Mouse (Mus musculus) forebrain, embryonic 13.5 days (tissue): ENCODE data around the gene Dhx32. TPM values are rescaled to one million over a fixed set of nuclear protein-coding genes. Genes with fewer than 3 reads are reported as not detected.

Experiments
- ATAC-seq: fragments of 200-750 bp; cut with Nextera tagmentation; 2 replicates; pipeline ENCODE4 v1.8.0; 2017
- H3K27ac ChIP-seq: fragments of 300-500 bp; sonication (generic); 2 replicates; pipeline ENCODE4 v1.5.1; 2015; ENCODE audit warnings: inconsistent platforms, mild to moderate bottlenecking, moderate library complexity
- H3K27me3 ChIP-seq: fragments of 300-500 bp; sonication (generic); 2 replicates; pipeline ENCODE4 v1.6.1; 2015; ENCODE audit warnings: mild to moderate bottlenecking, inconsistent platforms
- H3K36me3 ChIP-seq: fragments of 300-500 bp; sonication (generic); 2 replicates; pipeline ENCODE4 v1.6.1; 2015; ENCODE audit warnings: mild to moderate bottlenecking, inconsistent platforms; ENCODE audit not compliant: poor library complexity, severe bottlenecking
- H3K4me1 ChIP-seq: fragments of 300-500 bp; sonication (generic); 2 replicates; pipeline ENCODE4 v1.6.1; 2015; ENCODE audit warnings: inconsistent platforms
- H3K4me2 ChIP-seq: fragments of 300-500 bp; sonication (generic); 2 replicates; pipeline ENCODE4 v1.6.1; 2015; ENCODE audit warnings: inconsistent platforms, mild to moderate bottlenecking, moderate library complexity
- H3K4me3 ChIP-seq: fragments of 300-500 bp; sonication (generic); 2 replicates; pipeline ENCODE4 v1.5.1; 2015; ENCODE audit warnings: mild to moderate bottlenecking, inconsistent platforms
- H3K9ac ChIP-seq: fragments of 300-500 bp; sonication (generic); 2 replicates; pipeline ENCODE4 v1.6.1; 2015; ENCODE audit warnings: mild to moderate bottlenecking, inconsistent platforms
- H3K9me3 ChIP-seq: fragments of 300-500 bp; sonication (generic); replicated peaks from 2 replicates; pipeline ENCODE4 v1.6.1; 2016; ENCODE audit warnings: inconsistent platforms
- whole genome bisulfite sequencing: fragments of 180-500 bp; shearing (Covaris S2); methylation state at CpG from one replicate; pipeline ENCODE4 v1.1.7; 2015; 5-methylcytosine and 5-hydroxymethylcytosine counted together
- polyA plus RNA-seq: library from polyadenylated mRNA; unstranded; fragments of >200 nt; fragmentation: Nextera tagmentation; extraction: Ambion mirVana; gene quantifications from 2 replicates; pipeline ENCODE4 v1.2.1, GENCODE M21; 2015

The Dhx32 gene
- polyA plus RNA-seq, 1 experiment from 2014 or later: 45.7 TPM

DNA sequence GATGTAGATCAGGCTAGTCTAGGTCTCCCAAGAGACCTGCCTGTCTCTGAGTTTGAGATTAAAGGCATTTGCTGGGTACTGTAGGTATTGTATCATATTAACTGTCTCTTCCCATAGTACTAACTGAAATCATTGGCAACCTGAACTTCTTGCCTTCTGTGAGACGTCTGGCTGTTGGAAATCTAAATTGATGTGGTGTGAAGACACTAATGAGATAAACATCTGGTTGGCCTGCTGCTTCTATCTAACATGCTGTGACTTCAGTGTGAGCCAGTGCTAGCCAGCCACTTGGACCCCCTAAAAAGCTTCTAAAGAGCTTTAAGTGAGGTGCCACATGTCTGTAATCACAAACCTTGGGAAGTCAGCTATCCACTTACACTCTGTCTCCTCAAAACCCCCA lies 10.2 kb upstream of the Dhx32 start:
- Histone ChIP-seq H3K27me3 (no peaks in the 10 kb centered on the region), H3K9ac (no peak overlapping the region), H3K9me3 (no peaks in the 10 kb centered on the region), H3K4me1 (peaks cover 6% of the 10 kb centered on the region), H3K4me2 (no peak overlapping the region), H3K36me3 (no peaks in the 10 kb centered on the region), H3K27ac (no peak overlapping the region), H3K4me3 (no peak overlapping the region)
- 49% methylated on average over 1 of the region's 1 CpGs for WGBS
- ATAC-seq: no peak

DNA sequence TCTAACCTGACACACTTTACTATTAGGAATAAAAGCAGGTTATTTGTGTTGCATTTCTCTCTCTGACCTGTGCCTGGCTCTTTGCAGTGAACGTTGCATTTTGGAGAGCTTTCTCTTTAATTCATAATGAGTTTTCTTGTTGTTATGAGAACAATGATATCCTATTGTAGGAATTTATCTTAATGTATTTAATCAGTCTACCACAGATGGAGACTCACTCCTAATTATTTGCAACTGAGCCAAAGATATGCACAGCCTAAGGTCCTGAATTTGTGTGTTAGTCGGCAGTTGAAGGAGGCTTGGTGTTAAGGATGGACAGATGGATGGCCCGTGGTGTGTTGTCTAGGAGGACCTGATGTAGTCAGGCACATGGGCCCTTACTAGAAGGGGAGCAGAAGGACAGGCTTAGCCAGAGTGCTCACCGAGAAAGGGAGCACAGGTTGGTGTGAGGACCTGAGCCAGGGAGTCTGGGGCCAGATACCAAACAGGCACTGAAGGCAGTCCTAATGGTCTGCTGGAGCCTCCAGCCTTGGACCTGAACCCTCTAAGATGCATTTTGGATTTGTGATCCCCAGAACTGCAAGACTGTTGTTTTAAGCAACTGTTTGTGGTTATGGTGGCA lies 8.2 kb upstream of the Dhx32 start:
- H3K36me3 ChIP-seq: no peaks in the 10 kb centered on the region
- no peak overlapping the region for H3K27ac ChIP-seq
- no peaks in the 10 kb centered on the region for H3K27me3 ChIP-seq
- ATAC-seq: no peak
- H3K9ac ChIP-seq: no peak overlapping the region
- WGBS: 90% methylated on average over 4 of the region's 4 CpGs
- no peak overlapping the region for H3K4me2 ChIP-seq
- no peak overlapping the region for H3K4me3 ChIP-seq
- peaks cover 6% of the 10 kb centered on the region for H3K4me1 ChIP-seq
- no peaks in the 10 kb centered on the region for H3K9me3 ChIP-seq

DNA sequence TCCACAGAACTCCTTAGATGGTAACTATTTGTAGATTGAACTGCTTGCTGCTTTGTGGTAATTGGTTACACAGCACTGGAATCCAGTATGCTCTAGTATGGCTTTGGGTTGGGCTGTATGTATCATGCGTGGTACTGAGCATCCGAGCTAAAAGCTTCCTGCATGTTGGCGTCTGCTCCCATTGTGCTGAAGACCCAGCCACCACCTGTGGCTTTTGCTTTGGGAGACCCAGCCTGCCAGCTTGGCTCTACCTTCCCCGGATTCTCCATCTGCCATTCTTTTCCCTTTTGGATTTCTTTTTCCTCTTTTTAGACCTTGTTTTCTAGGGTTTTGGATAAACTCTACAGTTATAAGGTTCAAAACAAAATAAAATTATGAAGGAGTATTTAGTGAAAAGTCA lies 7.6 kb upstream of the Dhx32 start:
- no peaks in the 10 kb centered on the region for H3K9me3 ChIP-seq
- no peaks in the 10 kb centered on the region for H3K36me3 ChIP-seq
- no peak overlapping the region for H3K9ac ChIP-seq
- peaks cover 6% of the 10 kb centered on the region for H3K4me1 ChIP-seq
- 83% methylated on average over 4 of the region's 4 CpGs for WGBS
- ATAC-seq: no peak
- H3K27ac ChIP-seq: no peak overlapping the region
- no peaks in the 10 kb centered on the region for H3K27me3 ChIP-seq
- no peak overlapping the region for H3K4me3 ChIP-seq
- no peak overlapping the region for H3K4me2 ChIP-seq

DNA sequence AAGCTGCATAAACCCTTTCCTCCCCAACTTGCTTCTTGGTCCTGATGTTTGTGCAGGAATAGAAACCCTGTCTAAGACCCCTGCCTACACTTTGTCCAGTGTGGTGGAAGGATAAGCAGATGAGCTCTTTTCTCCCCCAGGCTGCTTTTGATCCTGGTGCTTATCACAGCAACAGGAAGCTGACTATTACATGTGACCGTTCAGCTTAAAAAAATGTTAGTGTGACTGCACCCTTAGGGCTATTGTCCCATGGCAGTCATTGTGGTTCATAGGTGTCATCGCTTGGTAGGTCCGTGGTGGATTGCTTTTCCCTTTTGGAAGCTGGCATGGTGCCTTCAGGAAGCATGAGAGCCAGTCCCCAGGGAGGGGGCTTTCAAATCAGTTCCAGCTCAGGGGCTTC lies 5.6 kb upstream of the Dhx32 start:
- H3K27ac ChIP-seq: no peak overlapping the region
- no peak overlapping the region for H3K9ac ChIP-seq
- WGBS: 87% methylated on average over 3 of the region's 3 CpGs
- H3K27me3 ChIP-seq: no peaks in the 10 kb centered on the region
- no peak overlapping the region for H3K4me2 ChIP-seq
- no peaks in the 10 kb centered on the region; the same call in 1 of the 2 replicates for H3K4me1 ChIP-seq
- H3K36me3 ChIP-seq: no peaks in the 10 kb centered on the region
- ATAC-seq: no peak
- H3K4me3 ChIP-seq: no peak overlapping the region
- H3K9me3 ChIP-seq: no peaks in the 10 kb centered on the region

DNA sequence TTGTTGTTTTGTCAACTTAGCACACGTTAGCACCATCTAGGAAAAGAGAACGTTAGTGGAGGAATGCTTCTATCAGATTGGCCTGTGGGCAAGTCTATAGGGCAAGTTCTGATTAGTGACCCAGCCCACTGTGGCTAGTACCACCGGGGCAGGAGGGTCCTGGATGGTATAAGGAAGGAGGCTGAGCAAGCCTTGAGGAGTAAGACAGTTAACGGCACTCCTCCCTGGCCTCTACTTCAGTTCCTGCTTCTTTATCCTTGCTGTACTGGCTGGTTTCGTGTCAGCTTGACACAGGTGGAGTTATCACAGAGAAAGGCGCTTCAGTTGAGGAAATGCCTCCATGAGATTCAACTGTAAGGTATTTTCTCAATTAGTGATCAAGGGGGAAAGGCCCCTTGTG lies 5.0 kb upstream of the Dhx32 start:
- Histone ChIP-seq H3K9ac (no peak overlapping the region), H3K27me3 (no peaks in the 10 kb centered on the region), H3K4me1 (0 out of 2 replicates have a peak, but pooled peaks cover 4% of the 10 kb centered on the region), H3K4me2 (no peak overlapping the region), H3K36me3 (no peaks in the 10 kb centered on the region), H3K27ac (no peak overlapping the region), H3K4me3 (no peak overlapping the region), H3K9me3 (no peaks in the 10 kb centered on the region)
- ATAC-seq: no peak
- 81% methylated on average over 6 of the region's 6 CpGs for WGBS

DNA sequence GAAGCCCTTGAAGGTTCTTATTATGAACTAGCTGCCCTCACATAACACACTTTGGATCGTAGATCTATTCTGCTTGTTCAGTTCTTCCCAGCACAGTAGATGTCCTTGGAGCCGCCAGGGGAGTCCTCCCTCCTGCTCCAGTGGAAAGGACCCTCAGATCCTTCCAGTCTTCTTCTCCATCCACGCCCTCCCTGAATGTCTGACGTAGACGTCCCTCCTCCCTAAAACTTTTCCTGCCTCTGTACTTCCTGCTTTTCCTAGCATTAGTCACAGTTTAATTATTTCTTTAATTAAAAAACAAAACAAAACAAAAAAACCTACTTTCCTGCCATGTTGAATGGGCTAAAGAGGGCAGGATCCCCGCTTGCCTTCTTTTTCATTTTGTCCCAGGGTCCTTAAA lies 535 bp downstream of the Dhx32 start:
- Histone ChIP-seq H3K9ac (no peak overlapping the region), H3K36me3 (no peaks in the 10 kb centered on the region), H3K9me3 (no peaks in the 10 kb centered on the region), H3K4me1 (0 out of 2 replicates have a peak, but pooled peaks cover 4% of the 10 kb centered on the region), H3K4me3 (no peak overlapping the region), H3K4me2 (no peak overlapping the region), H3K27ac (no peak overlapping the region), H3K27me3 (no peaks in the 10 kb centered on the region)
- WGBS: 76% methylated on average over 6 of the region's 6 CpGs
- no peak for ATAC-seq

DNA sequence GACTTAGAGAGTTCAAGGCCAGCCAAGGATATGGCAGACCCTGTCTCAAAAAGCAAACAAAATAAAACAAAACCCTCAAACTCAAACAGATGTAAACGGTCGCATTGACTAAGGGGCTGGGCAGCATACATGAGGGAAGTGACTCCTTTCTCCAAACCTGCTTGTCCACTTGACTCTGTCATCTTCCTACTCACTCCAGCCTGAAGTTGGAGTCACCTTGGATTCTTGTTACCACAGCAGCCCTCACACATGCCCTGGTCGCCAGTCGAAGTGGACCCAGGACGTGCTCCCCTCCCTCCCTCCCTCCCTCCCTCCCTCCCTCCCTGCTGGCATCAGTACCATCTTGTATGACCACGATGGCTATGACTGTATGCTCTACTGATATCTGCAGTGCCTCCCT lies 943 bp downstream of the Dhx32 start:
- Histone ChIP-seq H3K36me3 (no peaks in the 10 kb centered on the region), H3K4me2 (no peak overlapping the region), H3K27me3 (no peaks in the 10 kb centered on the region), H3K9ac (no peak overlapping the region), H3K4me1 (0 out of 2 replicates have a peak, but pooled peaks cover 4% of the 10 kb centered on the region), H3K4me3 (no peak overlapping the region), H3K27ac (no peak overlapping the region), H3K9me3 (no peaks in the 10 kb centered on the region)
- 76% methylated on average over 6 of the region's 6 CpGs for WGBS
- ATAC-seq: no peak

DNA sequence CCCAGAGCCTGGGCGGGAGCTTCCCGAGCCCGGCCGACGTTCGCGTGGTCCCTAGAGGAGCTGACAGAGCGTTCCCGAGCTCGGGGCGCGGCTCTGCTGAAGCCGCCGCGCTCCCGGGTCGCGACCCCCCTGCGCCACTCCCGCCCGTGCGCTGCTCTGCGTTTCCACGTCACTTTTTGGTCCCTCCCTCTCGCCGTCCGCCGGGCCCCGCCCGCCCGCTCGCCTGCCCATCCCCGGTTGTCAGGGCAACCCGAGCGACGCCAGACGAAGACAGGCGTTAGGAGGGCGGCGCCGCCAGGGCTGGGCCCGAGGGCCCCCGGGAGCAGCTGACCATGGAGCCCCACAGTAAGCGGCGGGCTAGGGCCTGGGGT lies 5.9 kb downstream of the Dhx32 start, which contains the start of gene Fank1:
TSS of gene Fank1 (plus strand) at position 236 of the 371 bp plus-strand sequence.
- no peaks in the 10 kb centered on the region for H3K27me3 ChIP-seq
- 0% methylated on average over 17 of the region's 45 CpGs for WGBS
- peak; percentile 96 for ATAC-seq
- H3K9ac ChIP-seq: peak within 1 kb of the TSS; percentile 85
- peaks cover 13% of the 10 kb centered on the region for H3K4me1 ChIP-seq
- peak within 1 kb of the TSS; percentile 81 for H3K4me2 ChIP-seq
- H3K9me3 ChIP-seq: no peaks in the 10 kb centered on the region
- no peaks in the 10 kb centered on the region for H3K36me3 ChIP-seq
- H3K4me3 ChIP-seq: peak within 1 kb of the TSS; percentile 85
- no peak within 1 kb of the TSS for H3K27ac ChIP-seq

DNA sequence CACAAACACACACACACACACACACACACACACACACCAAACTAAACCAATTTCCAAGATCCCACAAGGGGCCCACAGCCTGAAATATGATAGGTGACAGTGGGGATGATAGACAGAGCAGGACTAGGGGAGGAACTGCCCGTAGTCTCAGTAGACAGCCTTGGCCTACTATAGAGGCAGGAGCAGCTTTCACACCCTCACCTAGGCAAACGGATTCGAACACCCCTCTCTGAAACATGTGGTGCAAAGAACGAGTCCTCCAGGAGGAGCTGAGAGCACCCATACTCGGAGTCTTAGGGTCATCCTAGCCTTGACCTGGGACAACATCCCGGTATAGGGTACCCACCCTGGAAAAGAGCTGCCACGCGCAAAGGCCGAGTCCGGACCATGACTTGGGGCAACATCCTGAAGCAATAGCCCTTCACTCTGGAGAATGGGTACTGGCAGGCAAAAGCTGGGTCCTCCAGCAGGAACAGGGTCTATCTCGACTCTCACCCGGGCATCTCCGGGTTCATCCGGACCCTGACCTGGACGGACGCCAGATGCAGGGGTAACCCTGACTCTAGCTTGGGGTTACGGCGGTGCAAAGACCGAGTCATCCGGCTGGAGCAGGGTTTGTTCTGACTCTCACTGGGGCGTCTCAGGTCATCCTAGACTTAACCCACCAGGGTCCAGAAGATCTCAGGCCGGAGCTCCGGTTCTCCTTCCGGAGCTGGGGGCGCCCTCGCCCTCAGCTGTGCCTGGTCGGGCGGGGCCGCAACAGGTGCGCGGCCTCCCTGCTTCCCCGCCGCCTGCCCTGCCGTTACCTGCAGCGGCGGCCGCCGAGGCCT lies 6.5 kb downstream of the Dhx32 start:
- Histone ChIP-seq H3K9ac (peak overlapping the region; percentile 85), H3K27me3 (no peaks in the 10 kb centered on the region), H3K9me3 (no peaks in the 10 kb centered on the region), H3K4me1 (peaks cover 13% of the 10 kb centered on the region), H3K36me3 (no peaks in the 10 kb centered on the region), H3K4me2 (peak overlapping the region; percentile 81), H3K27ac (no peak overlapping the region), H3K4me3 (peak overlapping the region; percentile 85)
- WGBS: 4% methylated on average over 35 of the region's 38 CpGs
- ATAC-seq: peak; percentile 14; the same call in 1 of the 2 replicates

DNA sequence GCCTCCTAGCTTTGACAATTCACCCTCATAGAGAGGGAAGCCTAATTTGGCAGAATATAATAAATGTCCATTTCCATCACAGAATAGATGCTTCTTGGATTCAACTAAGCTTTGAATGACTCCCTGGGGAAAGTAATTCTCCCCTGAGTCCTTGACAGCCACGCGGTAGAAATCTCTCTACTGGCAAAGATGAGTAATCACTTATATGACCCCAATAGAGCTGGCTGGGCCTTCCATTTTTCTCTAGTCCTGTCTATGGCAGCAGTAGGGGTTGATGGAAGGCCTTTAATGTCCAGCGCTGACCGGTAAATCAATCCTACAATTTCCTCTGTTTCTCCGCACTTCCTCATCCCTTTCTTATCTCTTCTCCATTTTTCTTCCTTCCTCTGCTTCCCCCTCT lies 7.3 kb downstream of the Dhx32 start:
- H3K4me3 ChIP-seq: peak overlapping the region; percentile 85; the same call in 1 of the 2 replicates
- no peaks in the 10 kb centered on the region for H3K9me3 ChIP-seq
- peak overlapping the region; percentile 19; the same call in 1 of the 2 replicates for H3K9ac ChIP-seq
- H3K27me3 ChIP-seq: no peaks in the 10 kb centered on the region
- ATAC-seq: no peak
- H3K4me1 ChIP-seq: peaks cover 13% of the 10 kb centered on the region
- H3K36me3 ChIP-seq: no peaks in the 10 kb centered on the region
- WGBS: 64% methylated on average over 5 of the region's 5 CpGs
- peak overlapping the region; percentile 81 for H3K4me2 ChIP-seq
- no peak overlapping the region for H3K27ac ChIP-seq

DNA sequence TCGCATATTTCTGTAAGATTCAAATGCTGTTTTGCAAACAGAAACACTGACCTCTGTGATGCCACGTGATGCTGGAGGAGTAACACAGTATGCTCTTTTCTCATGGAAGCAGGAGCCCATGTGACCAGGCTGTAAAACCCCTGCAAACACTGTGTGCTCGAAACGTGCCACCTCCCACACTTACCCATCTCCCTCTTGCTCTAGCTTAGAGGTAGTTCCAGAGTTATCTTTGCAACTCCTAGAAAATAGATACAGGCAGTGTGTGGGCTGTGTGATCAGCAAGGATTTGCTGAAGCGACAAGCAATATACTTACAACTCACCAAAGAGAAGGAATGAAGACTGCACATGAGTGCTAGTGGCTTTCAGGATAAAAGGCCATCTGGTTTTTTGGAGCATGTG lies 14.0 kb downstream of the Dhx32 start:
- no peak for ATAC-seq
- H3K4me2 ChIP-seq: no peak overlapping the region
- 73% methylated on average over 5 of the region's 5 CpGs for WGBS

DNA sequence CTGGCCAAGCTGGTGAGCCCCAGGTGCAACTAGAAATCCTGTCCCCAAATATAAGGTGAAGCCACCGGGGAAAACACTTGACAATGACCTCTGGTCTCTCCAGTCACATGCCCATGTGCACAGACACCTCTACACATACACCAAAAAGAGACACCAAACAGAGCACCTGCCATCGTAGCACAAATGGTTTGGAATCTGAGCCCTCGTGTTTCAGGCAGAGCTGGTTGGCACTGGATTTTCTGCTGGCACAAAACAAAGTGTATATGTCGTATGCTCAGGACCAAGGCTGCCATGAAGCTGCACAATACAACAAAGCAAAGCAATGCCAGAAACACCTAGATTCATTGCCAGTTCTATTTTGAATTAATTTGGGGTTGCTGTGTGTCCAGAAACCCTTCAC lies 14.5 kb downstream of the Dhx32 start:
- ATAC-seq: no peak
- Histone ChIP-seq H3K4me1 (peaks cover 25% of the 10 kb centered on the region), H3K9me3 (no peaks in the 10 kb centered on the region), H3K4me3 (no peak overlapping the region), H3K27ac (peak overlapping the region; percentile 62), H3K36me3 (no peaks in the 10 kb centered on the region), H3K27me3 (no peaks in the 10 kb centered on the region), H3K9ac (no peak overlapping the region), H3K4me2 (no peak overlapping the region)
- WGBS: 75% methylated on average over 4 of the region's 4 CpGs

More for the DNA sequence above, 14.0 kb downstream of the Dhx32 start:
- H3K36me3 ChIP-seq: no peaks in the 10 kb centered on the region
- peak overlapping the region; percentile 62; the same call in 1 of the 2 replicates for H3K27ac ChIP-seq
- peaks cover 25% of the 10 kb centered on the region for H3K4me1 ChIP-seq
- H3K9ac ChIP-seq: no peak overlapping the region
- H3K4me3 ChIP-seq: no peak overlapping the region
- no peaks in the 10 kb centered on the region for H3K9me3 ChIP-seq
- no peaks in the 10 kb centered on the region for H3K27me3 ChIP-seq
